Mouse (Mus musculus) MEL (cell line): ENCODE results near the gene Ncam1. TPM values are rescaled to one million over a fixed set of nuclear protein-coding genes. Genes with fewer than 3 reads are reported as not detected.

Experiments
- DNase-seq: peaks from one replicate; pipeline ENCODE4 v3.0.0; 2011; ENCODE audit warnings: low read depth, low spot score
- H3K27ac ChIP-seq: 2 replicates; pipeline ENCODE4 v1.5.1; 2012; ENCODE audit warnings: low read depth, mild to moderate bottlenecking, control low read depth, low read length, moderate library complexity; ENCODE audit not compliant: control insufficient read depth
- H3K27me3 ChIP-seq, 2 experiments: fragments of 150-350 bp in 1 of 2; sonication (generic) in 1 of 2; 2 replicates each; pipeline ENCODE4 v1.6.1; 2012; ENCODE audit warnings: low read length in 2 of 2, mild to moderate bottlenecking in 2 of 2, improper control_type of control experiment in 1 of 2, moderate library complexity in 1 of 2; ENCODE audit not compliant: insufficient read depth in 2 of 2, control insufficient read depth in 1 of 2
- H3K36me3 ChIP-seq, 2 experiments: 2 replicates each; pipeline ENCODE4 v1.6.1; 2012 to 2014; ENCODE audit warnings: low read length in 2 of 2, improper control_type of control experiment in 1 of 2, inconsistent platforms in 1 of 2, mild to moderate bottlenecking in 1 of 2; ENCODE audit not compliant: insufficient read depth in 2 of 2, control insufficient read depth in 1 of 2
- H3K4me1 ChIP-seq, 2 experiments: fragments of 150-350 bp in 1 of 2; sonication (generic) in 1 of 2; 2 replicates each; pipeline ENCODE4 v1.6.1; 2012; ENCODE audit warnings: low read length in 2 of 2, improper control_type of control experiment in 1 of 2, mild to moderate bottlenecking in 1 of 2; ENCODE audit not compliant: insufficient read depth in 2 of 2, control insufficient read depth in 1 of 2
- H3K4me3 ChIP-seq, 2 experiments: fragments of 150-350 bp in 1 of 2; sonication (generic) in 1 of 2; 2 replicates each; pipeline ENCODE4 v1.5.1; 2012; ENCODE audit warnings: low read depth in 2 of 2, low read length in 2 of 2, mild to moderate bottlenecking in 2 of 2, moderate library complexity in 2 of 2, control low read depth in 1 of 2, improper control_type of control experiment in 1 of 2; ENCODE audit not compliant: control insufficient read depth in 1 of 2, insufficient read depth in 1 of 2
- H3K79me2 ChIP-seq: 2 replicates; pipeline ENCODE4 v1.6.1; 2012; ENCODE audit warnings: mild to moderate bottlenecking, low read length, moderate library complexity; ENCODE audit not compliant: control insufficient read depth, poor library complexity, insufficient read depth
- H3K9ac ChIP-seq: 2 replicates; pipeline ENCODE4 v1.6.1; 2012; ENCODE audit warnings: low read depth, mild to moderate bottlenecking, control low read depth, low read length, moderate library complexity; ENCODE audit not compliant: control insufficient read depth, poor library complexity, severe bottlenecking
- H3K9me3 ChIP-seq: fragments of 150-350 bp; sonication (generic); replicated peaks from 2 replicates; pipeline ENCODE4 v1.6.1; 2012; ENCODE audit warnings: mild to moderate bottlenecking, low read length, improper control_type of control experiment, moderate library complexity; ENCODE audit not compliant: insufficient read depth
- BHLHE40 ChIP-seq: IDR thresholded peaks from 2 replicates; pipeline ENCODE4 v1.6.1; 2012; ENCODE audit warnings: low read depth, mild to moderate bottlenecking, inconsistent platforms, low read length, improper control_type of control experiment, borderline replicate concordance
- E2F4 ChIP-seq: IDR thresholded peaks from 2 replicates; pipeline ENCODE4 v1.6.1; 2011; ENCODE audit warnings: low read depth, low read length, improper control_type of control experiment, borderline replicate concordance
- ELF1 ChIP-seq: IDR thresholded peaks from 2 replicates; pipeline ENCODE4 v1.6.1; 2014; ENCODE audit warnings: low read depth, mild to moderate bottlenecking, inconsistent platforms, low read length, improper control_type of control experiment, moderate library complexity
- GABPA ChIP-seq: IDR thresholded peaks from 2 replicates; pipeline ENCODE4 v1.6.1; 2012; ENCODE audit warnings: low read depth, mild to moderate bottlenecking, inconsistent platforms, low read length, improper control_type of control experiment, moderate library complexity
- HCFC1 ChIP-seq: IDR thresholded peaks from 2 replicates; pipeline ENCODE4 v1.6.1; 2012; ENCODE audit warnings: low read depth, mild to moderate bottlenecking, inconsistent platforms, low read length, improper control_type of control experiment, moderate library complexity
- KAT2A ChIP-seq: conservative IDR thresholded peaks from 2 replicates; pipeline ENCODE4 v1.6.1; 2012; ENCODE audit warnings: low read depth, low read length, improper control_type of control experiment, inconsistent platforms
- MAX ChIP-seq: IDR thresholded peaks from 2 replicates; pipeline ENCODE4 v1.6.1; 2011; ENCODE audit warnings: low read length, improper control_type of control experiment
- MAZ ChIP-seq: IDR thresholded peaks from 2 replicates; pipeline ENCODE4 v1.6.1; 2012; ENCODE audit warnings: low read depth, mild to moderate bottlenecking, inconsistent platforms, low read length, improper control_type of control experiment
- MEF2A ChIP-seq: IDR thresholded peaks from 2 replicates; pipeline ENCODE4 v1.6.1; 2014; ENCODE audit warnings: low read depth, mild to moderate bottlenecking, inconsistent platforms, low read length, improper control_type of control experiment; ENCODE audit not compliant: poor library complexity, insufficient replicate concordance, severe bottlenecking; ENCODE audit errors: extremely low read depth
- MXI1 ChIP-seq: IDR thresholded peaks from 2 replicates; pipeline ENCODE4 v1.6.1; 2011; ENCODE audit warnings: mild to moderate bottlenecking, low read depth, low read length, improper control_type of control experiment
- MYC ChIP-seq: IDR thresholded peaks from 2 replicates; pipeline ENCODE4 v1.6.1; 2011; ENCODE audit warnings: low read depth, mild to moderate bottlenecking, low read length, improper control_type of control experiment, moderate library complexity
- POLR2A ChIP-seq, 2 experiments: IDR thresholded peaks; 2 replicates each; pipeline ENCODE4 v1.6.1; 2011 to 2012; ENCODE audit warnings: low read length in 2 of 2, mild to moderate bottlenecking in 2 of 2, control low read depth in 1 of 2, improper control_type of control experiment in 1 of 2, low read depth in 1 of 2, moderate library complexity in 1 of 2; ENCODE audit not compliant: control insufficient read depth in 1 of 2, insufficient read depth in 1 of 2, poor library complexity in 1 of 2
- RAD21 ChIP-seq: IDR thresholded peaks from 2 replicates; pipeline ENCODE4 v1.6.1; 2011; ENCODE audit warnings: mild to moderate bottlenecking, low read depth, low read length, improper control_type of control experiment
- SIN3A ChIP-seq: IDR thresholded peaks from 2 replicates; pipeline ENCODE4 v1.6.1; 2012; ENCODE audit warnings: low read length, improper control_type of control experiment, inconsistent platforms
- TBP ChIP-seq: IDR thresholded peaks from 2 replicates; pipeline ENCODE4 v1.8.0; 2011; ENCODE audit warnings: low read depth, low read length, improper control_type of control experiment
- TCF12 ChIP-seq: IDR thresholded peaks from 2 replicates; pipeline ENCODE4 v1.6.1; 2014; ENCODE audit warnings: low read depth, mild to moderate bottlenecking, inconsistent platforms, low read length, improper control_type of control experiment, moderate library complexity
- USF2 ChIP-seq, 2 experiments: IDR thresholded peaks; 2 replicates each; pipeline ENCODE4 v1.6.1; 2011 to 2012; ENCODE audit warnings: improper control_type of control experiment in 2 of 2, low read length in 2 of 2, borderline replicate concordance in 1 of 2, inconsistent platforms in 1 of 2, low read depth in 1 of 2, mild to moderate bottlenecking in 1 of 2; ENCODE audit not compliant: insufficient read depth in 1 of 2
- ZC3H11A ChIP-seq: IDR thresholded peaks from 2 replicates; pipeline ENCODE4 v1.6.1; 2012; ENCODE audit warnings: low read depth, mild to moderate bottlenecking, inconsistent platforms, low read length, improper control_type of control experiment
- ZMIZ1 ChIP-seq: IDR thresholded peaks from 2 replicates; pipeline ENCODE4 v1.6.1; 2012; ENCODE audit warnings: low read depth, mild to moderate bottlenecking, inconsistent platforms, low read length, improper control_type of control experiment, moderate library complexity
- ZNF384 ChIP-seq: IDR thresholded peaks from 2 replicates; pipeline ENCODE4 v1.6.1; 2012; ENCODE audit warnings: low read depth, mild to moderate bottlenecking, inconsistent platforms, low read length, improper control_type of control experiment
- polyA plus RNA-seq, 2 experiments: library from polyadenylated mRNA; stranded (reverse) in 1 of 2; unstranded in 1 of 2; fragments of >175 nt in 1 of 2; fragments of >200 nt in 1 of 2; gene quantifications; 2 replicates each; pipeline versions ENCODE4 v1.2.1 to v1.2.4; 2012; ENCODE audit warnings: low replicate concordance in 2 of 2, low read depth in 1 of 2; ENCODE audit not compliant: insufficient read length in 2 of 2, insufficient read depth in 1 of 2, missing spikeins in 1 of 2
- total RNA-seq: library from RNA; depleted of rRNA; stranded (reverse); fragments of 300-350 nt; gene quantifications from 2 replicates; pipeline ENCODE4 v1.2.3, GENCODE M21; 2012

Gene Ncam1
- total and polyA plus RNA-seq, 3 experiments: not detected

DNA sequence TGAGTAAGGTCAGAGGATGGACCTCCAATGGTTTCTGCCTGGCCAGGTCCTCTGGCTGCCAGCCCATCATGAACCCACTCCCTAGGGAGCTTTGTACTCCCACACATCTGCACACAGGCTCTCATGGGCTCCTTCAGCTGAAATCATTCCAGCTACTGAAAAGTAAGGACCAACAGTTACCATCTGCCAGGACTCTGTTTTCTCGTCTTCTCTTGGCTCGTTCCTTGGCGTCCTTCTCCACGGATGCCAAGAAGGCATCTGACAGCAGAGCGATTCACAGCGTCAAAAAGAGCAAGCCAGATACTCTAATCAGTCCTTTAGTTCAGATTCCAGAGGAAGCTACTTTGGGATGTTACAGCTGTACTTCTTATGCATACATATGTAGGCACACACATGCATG is 327.8 kb downstream of the Ncam1 start:
- no peaks in the 10 kb centered on the region for H3K4me1 ChIP-seq
- H3K27ac ChIP-seq: no peak overlapping the region
- no peak overlapping the region for H3K4me3 ChIP-seq
- no peak for DNase-seq
- H3K36me3 ChIP-seq: no peaks in the 10 kb centered on the region
- no peaks in the 10 kb centered on the region for H3K9me3 ChIP-seq
- H3K79me2 ChIP-seq: no peaks in the 10 kb centered on the region
- no peaks in the 10 kb centered on the region for H3K27me3 ChIP-seq
- no peak for TF ChIP-seq MAX
- no peak for TF ChIP-seq SIN3A
- TF ChIP-seq MYC: no peak
- TF ChIP-seq MXI1: no peak
- no peak for TF ChIP-seq E2F4
- no peak for TF ChIP-seq TBP
- TF ChIP-seq MAZ: no peak
- TF ChIP-seq BHLHE40: no peak
- no peak for TF ChIP-seq GABPA
- TF ChIP-seq, all 39 proteins: peak for 0
- no peak overlapping the region for H3K9ac ChIP-seq

DNA sequence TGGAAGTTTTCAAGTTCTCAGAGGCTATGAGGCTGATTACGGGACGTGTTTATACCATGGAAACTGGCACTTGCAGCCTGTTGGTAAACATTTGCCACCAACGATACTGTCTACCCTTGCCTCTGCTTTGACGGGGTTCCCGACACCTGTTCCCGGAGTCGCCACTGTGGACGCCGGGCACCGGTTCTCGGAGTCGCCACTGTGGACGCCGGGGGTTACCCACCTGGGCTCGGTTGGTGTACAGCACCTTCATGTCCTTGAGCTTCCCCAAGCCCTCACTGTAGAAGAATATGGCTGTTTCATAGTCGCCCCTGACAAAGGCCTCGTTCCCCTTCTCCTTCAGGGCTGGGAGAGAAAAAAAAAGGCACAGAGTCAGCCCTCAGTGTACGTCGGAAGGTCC is 328.7 kb downstream of the Ncam1 start:
- Histone ChIP-seq H3K79me2 (no peaks in the 10 kb centered on the region), H3K36me3 (no peaks in the 10 kb centered on the region), H3K9me3 (no peaks in the 10 kb centered on the region)
- no peak for DNase-seq
- TF ChIP-seq RAD21 (no peak), HCFC1 (no peak), ZNF384 (no peak), KAT2A (no peak), USF2 (IDR thresholded peaks at IDR 0.05; ENCODE audit: borderline replicate concordance in 1 of 2, insufficient read depth in 1 of 2, low read depth in 1 of 2, low read length in 2 of 2) (no peak), MEF2A (no peak), POLR2A (IDR thresholded peaks at IDR 0.05; ENCODE audit: control insufficient read depth in 1 of 2, insufficient read depth in 1 of 2, low read depth in 1 of 2, low read length in 2 of 2, poor library complexity in 1 of 2) (no peak), TCF12 (no peak), ELF1 (no peak), ZMIZ1 (no peak), ZC3H11A (no peak), SIN3A (no peak)
- TF ChIP-seq, all 39 proteins: peak for 0
- no peak overlapping the region for H3K9ac ChIP-seq
- no peak overlapping the region for H3K4me3 ChIP-seq
- no peak overlapping the region for H3K27ac ChIP-seq
- H3K4me1 ChIP-seq: no peaks in the 10 kb centered on the region
- H3K27me3 ChIP-seq: no peaks in the 10 kb centered on the region
